Mouse (Mus musculus) MEL (cell line): Measurements from ENCODE around the gene Krt12. TPM values are rescaled to one million over a fixed set of nuclear protein-coding genes. Genes with fewer than 3 reads are reported as not detected.

Experiments
- DNase-seq: peaks from one replicate; pipeline ENCODE4 v3.0.0; 2011; ENCODE audit warnings: low read depth, low spot score
- H3K27ac ChIP-seq: 2 replicates; pipeline ENCODE4 v1.5.1; 2012; ENCODE audit warnings: low read depth, mild to moderate bottlenecking, control low read depth, low read length, moderate library complexity; ENCODE audit not compliant: control insufficient read depth
- H3K27me3 ChIP-seq, 2 experiments: fragments of 150-350 bp in 1 of 2; sonication (generic) in 1 of 2; 2 replicates each; pipeline ENCODE4 v1.6.1; 2012; ENCODE audit warnings: low read length in 2 of 2, mild to moderate bottlenecking in 2 of 2, improper control_type of control experiment in 1 of 2, moderate library complexity in 1 of 2; ENCODE audit not compliant: insufficient read depth in 2 of 2, control insufficient read depth in 1 of 2
- H3K36me3 ChIP-seq, 2 experiments: 2 replicates each; pipeline ENCODE4 v1.6.1; 2012 to 2014; ENCODE audit warnings: low read length in 2 of 2, improper control_type of control experiment in 1 of 2, inconsistent platforms in 1 of 2, mild to moderate bottlenecking in 1 of 2; ENCODE audit not compliant: insufficient read depth in 2 of 2, control insufficient read depth in 1 of 2
- H3K4me1 ChIP-seq, 2 experiments: fragments of 150-350 bp in 1 of 2; sonication (generic) in 1 of 2; 2 replicates each; pipeline ENCODE4 v1.6.1; 2012; ENCODE audit warnings: low read length in 2 of 2, improper control_type of control experiment in 1 of 2, mild to moderate bottlenecking in 1 of 2; ENCODE audit not compliant: insufficient read depth in 2 of 2, control insufficient read depth in 1 of 2
- H3K4me3 ChIP-seq, 2 experiments: fragments of 150-350 bp in 1 of 2; sonication (generic) in 1 of 2; 2 replicates each; pipeline ENCODE4 v1.5.1; 2012; ENCODE audit warnings: low read depth in 2 of 2, low read length in 2 of 2, mild to moderate bottlenecking in 2 of 2, moderate library complexity in 2 of 2, control low read depth in 1 of 2, improper control_type of control experiment in 1 of 2; ENCODE audit not compliant: control insufficient read depth in 1 of 2, insufficient read depth in 1 of 2
- H3K79me2 ChIP-seq: 2 replicates; pipeline ENCODE4 v1.6.1; 2012; ENCODE audit warnings: mild to moderate bottlenecking, low read length, moderate library complexity; ENCODE audit not compliant: control insufficient read depth, poor library complexity, insufficient read depth
- H3K9ac ChIP-seq: 2 replicates; pipeline ENCODE4 v1.6.1; 2012; ENCODE audit warnings: low read depth, mild to moderate bottlenecking, control low read depth, low read length, moderate library complexity; ENCODE audit not compliant: control insufficient read depth, poor library complexity, severe bottlenecking
- H3K9me3 ChIP-seq: fragments of 150-350 bp; sonication (generic); replicated peaks from 2 replicates; pipeline ENCODE4 v1.6.1; 2012; ENCODE audit warnings: mild to moderate bottlenecking, low read length, improper control_type of control experiment, moderate library complexity; ENCODE audit not compliant: insufficient read depth
- BHLHE40 ChIP-seq: IDR thresholded peaks from 2 replicates; pipeline ENCODE4 v1.6.1; 2012; ENCODE audit warnings: low read depth, mild to moderate bottlenecking, inconsistent platforms, low read length, improper control_type of control experiment, borderline replicate concordance
- CHD1 ChIP-seq: IDR thresholded peaks from 2 replicates; pipeline ENCODE4 v1.6.1; 2012; ENCODE audit warnings: low read depth, mild to moderate bottlenecking, inconsistent platforms, low read length, improper control_type of control experiment
- CHD2 ChIP-seq: IDR thresholded peaks from 2 replicates; pipeline ENCODE4 v1.6.1; 2011; ENCODE audit warnings: low read length, improper control_type of control experiment
- CTCF ChIP-seq, 3 experiments: IDR thresholded peaks in 2 of 3; conservative IDR thresholded peaks in 1 of 3; 2 replicates each; pipeline ENCODE4 v1.5.1; 2011 to 2012; ENCODE audit warnings: low read length in 3 of 3, low read depth in 2 of 3, mild to moderate bottlenecking in 2 of 3, improper control_type of control experiment in 1 of 3, inconsistent platforms in 1 of 3, mixed read lengths in 1 of 3, moderate library complexity in 1 of 3; ENCODE audit not compliant: control insufficient read depth in 1 of 3, insufficient read depth in 1 of 3, poor library complexity in 1 of 3, severe bottlenecking in 1 of 3
- ELF1 ChIP-seq: IDR thresholded peaks from 2 replicates; pipeline ENCODE4 v1.6.1; 2014; ENCODE audit warnings: low read depth, mild to moderate bottlenecking, inconsistent platforms, low read length, improper control_type of control experiment, moderate library complexity
- GATA1 ChIP-seq: IDR thresholded peaks from 2 replicates; pipeline ENCODE4 v1.6.1; 2011; ENCODE audit warnings: low read depth, low read length, improper control_type of control experiment
- HCFC1 ChIP-seq: IDR thresholded peaks from 2 replicates; pipeline ENCODE4 v1.6.1; 2012; ENCODE audit warnings: low read depth, mild to moderate bottlenecking, inconsistent platforms, low read length, improper control_type of control experiment, moderate library complexity
- JUND ChIP-seq: IDR thresholded peaks from 2 replicates; pipeline ENCODE4 v1.6.1; 2011; ENCODE audit warnings: low read depth, mild to moderate bottlenecking, improper control_type of control experiment, low read length
- MAFK ChIP-seq: IDR thresholded peaks from 2 replicates; pipeline ENCODE4 v1.6.1; 2011; ENCODE audit warnings: low read depth, mild to moderate bottlenecking, low read length, improper control_type of control experiment, borderline replicate concordance
- MAX ChIP-seq: IDR thresholded peaks from 2 replicates; pipeline ENCODE4 v1.6.1; 2011; ENCODE audit warnings: low read length, improper control_type of control experiment
- MAZ ChIP-seq: IDR thresholded peaks from 2 replicates; pipeline ENCODE4 v1.6.1; 2012; ENCODE audit warnings: low read depth, mild to moderate bottlenecking, inconsistent platforms, low read length, improper control_type of control experiment
- MYB ChIP-seq: IDR thresholded peaks from 2 replicates; pipeline ENCODE4 v1.6.1; 2011; ENCODE audit warnings: mild to moderate bottlenecking, low read depth, low read length, improper control_type of control experiment
- MYC ChIP-seq: IDR thresholded peaks from 2 replicates; pipeline ENCODE4 v1.6.1; 2011; ENCODE audit warnings: low read depth, mild to moderate bottlenecking, low read length, improper control_type of control experiment, moderate library complexity
- NELFE ChIP-seq: IDR thresholded peaks from 2 replicates; pipeline ENCODE4 v1.6.1; 2011; ENCODE audit warnings: low read depth, low read length, improper control_type of control experiment
- NRF1 ChIP-seq: IDR thresholded peaks from 2 replicates; pipeline ENCODE4 v1.6.1; 2014; ENCODE audit warnings: low read depth, mild to moderate bottlenecking, inconsistent platforms, low read length, improper control_type of control experiment, moderate library complexity; ENCODE audit not compliant: poor library complexity, insufficient read depth, severe bottlenecking
- POLR2A ChIP-seq, 2 experiments: IDR thresholded peaks; 2 replicates each; pipeline ENCODE4 v1.6.1; 2011 to 2012; ENCODE audit warnings: low read length in 2 of 2, mild to moderate bottlenecking in 2 of 2, control low read depth in 1 of 2, improper control_type of control experiment in 1 of 2, low read depth in 1 of 2, moderate library complexity in 1 of 2; ENCODE audit not compliant: control insufficient read depth in 1 of 2, insufficient read depth in 1 of 2, poor library complexity in 1 of 2
- RAD21 ChIP-seq: IDR thresholded peaks from 2 replicates; pipeline ENCODE4 v1.6.1; 2011; ENCODE audit warnings: mild to moderate bottlenecking, low read depth, low read length, improper control_type of control experiment
- SMC3 ChIP-seq: IDR thresholded peaks from 2 replicates; pipeline ENCODE4 v1.6.1; 2011; ENCODE audit warnings: low read depth, low read length, improper control_type of control experiment
- TBP ChIP-seq: IDR thresholded peaks from 2 replicates; pipeline ENCODE4 v1.8.0; 2011; ENCODE audit warnings: low read depth, low read length, improper control_type of control experiment
- UBTF ChIP-seq: IDR thresholded peaks from 2 replicates; pipeline ENCODE4 v1.6.1; 2012; ENCODE audit warnings: low read depth, mild to moderate bottlenecking, inconsistent platforms, low read length, improper control_type of control experiment, moderate library complexity, borderline replicate concordance; ENCODE audit not compliant: insufficient read depth
- USF2 ChIP-seq, 2 experiments: IDR thresholded peaks; 2 replicates each; pipeline ENCODE4 v1.6.1; 2011 to 2012; ENCODE audit warnings: improper control_type of control experiment in 2 of 2, low read length in 2 of 2, borderline replicate concordance in 1 of 2, inconsistent platforms in 1 of 2, low read depth in 1 of 2, mild to moderate bottlenecking in 1 of 2; ENCODE audit not compliant: insufficient read depth in 1 of 2
- ZC3H11A ChIP-seq: IDR thresholded peaks from 2 replicates; pipeline ENCODE4 v1.6.1; 2012; ENCODE audit warnings: low read depth, mild to moderate bottlenecking, inconsistent platforms, low read length, improper control_type of control experiment
- ZNF384 ChIP-seq: IDR thresholded peaks from 2 replicates; pipeline ENCODE4 v1.6.1; 2012; ENCODE audit warnings: low read depth, mild to moderate bottlenecking, inconsistent platforms, low read length, improper control_type of control experiment
- polyA plus RNA-seq, 2 experiments: library from polyadenylated mRNA; stranded (reverse) in 1 of 2; unstranded in 1 of 2; fragments of >175 nt in 1 of 2; fragments of >200 nt in 1 of 2; gene quantifications; 2 replicates each; pipeline versions ENCODE4 v1.2.1 to v1.2.4; 2012; ENCODE audit warnings: low replicate concordance in 2 of 2, low read depth in 1 of 2; ENCODE audit not compliant: insufficient read length in 2 of 2, insufficient read depth in 1 of 2, missing spikeins in 1 of 2
- total RNA-seq: library from RNA; depleted of rRNA; stranded (reverse); fragments of 300-350 nt; gene quantifications from 2 replicates; pipeline ENCODE4 v1.2.3, GENCODE M21; 2012

Gene Krt12
- total and polyA plus RNA-seq, 3 experiments, result 0.10 TPM; not detected in 2

GRCm38 (mm10) chr11:99388661-99389060 lies 33.4 kb downstream of the Krt12 start:
- Histone ChIP-seq H3K27ac (no peak overlapping the region), H3K79me2 (no peaks in the 10 kb centered on the region), H3K4me1 (no peaks in the 10 kb centered on the region), H3K27me3 (peaks cover 12 to 16% of the 10 kb centered on the region in 2 experiments), H3K36me3 (no peaks in the 10 kb centered on the region), H3K9me3 (no peaks in the 10 kb centered on the region), H3K4me3 (no peak overlapping the region), H3K9ac (no peak overlapping the region)
- DNase-seq, result no peak
- no peak for TF ChIP-seq SMC3
- no peak for TF ChIP-seq MAZ
- TF ChIP-seq CHD2, result no peak
- no peak for TF ChIP-seq UBTF
- TF ChIP-seq USF2 (IDR thresholded peaks at IDR 0.05; ENCODE audit: borderline replicate concordance in 1 of 2, insufficient read depth in 1 of 2, low read depth in 1 of 2, low read length in 2 of 2), result no peak
- TF ChIP-seq JUND, result no peak
- TF ChIP-seq RAD21, result no peak
- TF ChIP-seq BHLHE40, result no peak
- no peak for TF ChIP-seq ZC3H11A
- no peak for TF ChIP-seq NELFE
- TF ChIP-seq NRF1, result no peak

- Histone ChIP-seq H3K4me1 (no peaks in the 10 kb centered on the region), H3K27ac (no peak overlapping the region)
Measured at GRCm38 (mm10) chr11:99385813-99386721, 36.0 kb downstream of the Krt12 start.

GRCm38 (mm10) chr11:99379568-99379967 lies 42.5 kb downstream of the Krt12 start:
- H3K79me2 ChIP-seq, result no peaks in the 10 kb centered on the region
- peak; percentile 84 for DNase-seq
- no peaks in the 10 kb centered on the region for H3K4me1 ChIP-seq
- H3K36me3 ChIP-seq, result no peaks in the 10 kb centered on the region
- no peak overlapping the region for H3K27ac ChIP-seq
- H3K27me3 ChIP-seq, result peaks cover 2 to 6% of the 10 kb centered on the region in 2 experiments; a peak in 3 of 4 replicates
- H3K9ac ChIP-seq, result no peak overlapping the region
- H3K4me3 ChIP-seq, result no peak overlapping the region
- no peaks in the 10 kb centered on the region for H3K9me3 ChIP-seq
- TF ChIP-seq MYB, result no peak
- no peak for TF ChIP-seq CHD2
- TF ChIP-seq UBTF, result no peak
- TF ChIP-seq ZC3H11A, result peak; percentile 97
- no peak for TF ChIP-seq HCFC1
- TF ChIP-seq MAFK, result no peak
- TF ChIP-seq CHD1, result no peak
- TF ChIP-seq CTCF (IDR thresholded peaks at IDR 0.05 in 2 of 3, conservative IDR thresholded peaks at IDR 0.05 in 1 of 3; ENCODE audit: control insufficient read depth in 1 of 3, insufficient read depth in 1 of 3, low read depth in 2 of 3, low read length in 3 of 3, poor library complexity in 1 of 3, severe bottlenecking in 1 of 3), result peak in 2 of 3 experiments; percentile 72 to 97
- TF ChIP-seq ZNF384, result no peak
- TF ChIP-seq MAZ, result no peak
- TF ChIP-seq ELF1, result no peak
- no peak for TF ChIP-seq NELFE
- peak; percentile 48; the same call in 1 of the 2 replicates for TF ChIP-seq MAX
- TF ChIP-seq TBP, result no peak
- peak; percentile 44; the same call in 1 of the 2 replicates for TF ChIP-seq MYC
- no peak for TF ChIP-seq GATA1
- peak; percentile 98 for TF ChIP-seq SMC3
- TF ChIP-seq NRF1, result no peak

More at GRCm38 (mm10) chr11:99385813-99386721, 36.0 kb downstream of the Krt12 start:
- Histone ChIP-seq H3K9ac (no peak overlapping the region), H3K79me2 (no peaks in the 10 kb centered on the region), H3K27me3 (peaks cover 12 to 16% of the 10 kb centered on the region in 2 experiments), H3K36me3 (no peaks in the 10 kb centered on the region), H3K4me3 (no peak overlapping the region), H3K9me3 (no peaks in the 10 kb centered on the region)
- no peak for DNase-seq
- no peak for TF ChIP-seq POLR2A (IDR thresholded peaks at IDR 0.05; ENCODE audit: control insufficient read depth in 1 of 2, insufficient read depth in 1 of 2, low read depth in 1 of 2, low read length in 2 of 2, poor library complexity in 1 of 2)
